ENCODE assay signal across 8 mouse cellular contexts in the genomic region with DNA sequence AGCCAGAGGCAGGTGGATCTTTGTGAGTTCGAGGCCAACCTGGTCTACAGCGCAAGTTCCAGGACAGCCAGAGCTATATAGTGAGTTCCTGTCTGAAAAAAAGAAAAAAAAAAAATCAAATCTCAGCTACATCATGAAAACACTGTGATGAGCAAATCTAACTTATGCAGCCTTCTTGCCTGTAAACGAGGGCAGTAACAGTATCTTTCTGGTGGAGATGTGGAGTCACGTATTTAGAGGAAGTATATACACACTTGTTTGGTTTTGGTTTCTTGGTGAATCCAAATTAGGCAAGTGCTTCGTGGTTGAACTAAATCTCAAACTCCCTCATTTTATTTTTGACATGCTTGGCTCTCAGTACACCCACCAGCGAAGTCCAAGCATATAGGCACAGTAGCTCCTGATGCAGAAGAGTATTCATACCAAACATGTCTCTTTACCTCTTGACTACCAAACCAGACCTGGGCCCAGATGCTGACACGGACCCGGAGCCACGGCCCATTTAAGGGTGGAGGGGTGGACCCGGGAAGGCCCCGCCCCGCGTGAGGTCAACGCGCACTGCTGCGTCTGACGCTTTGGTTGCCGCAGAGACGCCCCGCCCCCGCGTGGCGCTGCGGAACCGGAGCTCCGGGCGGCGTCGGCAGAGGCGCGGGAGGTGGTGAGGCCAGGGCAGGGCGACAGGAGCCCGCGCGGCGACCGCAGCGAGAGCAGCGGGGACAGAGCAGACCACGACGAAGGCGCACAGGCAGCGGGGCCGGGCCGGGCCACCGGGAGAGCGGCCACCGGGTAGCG. TPM values are rescaled to one million over a fixed set of nuclear protein-coding genes. Genes with fewer than 3 reads are reported as not detected.
DNase-seq lines count a peak whose midpoint lies in the region; ATAC-seq lines count a peak whose summit lies in the region.

Pitpna (plus strand) TSS at position 605 of the 792 bp plus-strand sequence.

- intact Hi-C loops in gastrocnemius, postnatal 14 days (cut with DNase I; ENCODE audit: low total_unique reads), result no loop called here
- intact Hi-C loops in left cerebral cortex, postnatal 10 days (cut with DNase I), result no loop called here

- peak; percentile 95 for ATAC-seq in inflammation-experienced regulatory T-cells, adult 6 months
- ATAC-seq in megakaryocyte-erythroid progenitor cell, adult 5-6 weeks (replicated peaks; ENCODE audit: low FRiP score, low TSS enrichment, poor library complexity, severe bottlenecking), result peak; percentile 95

- peak; percentile 90 for DNase-seq in adipocyte (ENCODE audit: low spot score)
- DNase-seq in embryo, embryonic 10 days (ENCODE audit: low spot score), result peak; percentile 96
- peak; percentile 97 for DNase-seq in gastrocnemius, postnatal 14 days
- DNase-seq in left cerebral cortex, postnatal 10 days (ENCODE audit: extremely low spot score in 1 of 2, low spot score in 2 of 2), result peak; percentile 93 to 98
- DNase-seq in right cerebral cortex, postnatal 25 days, result peak; percentile 97
- peak; percentile 93 to 95 for DNase-seq in urinary bladder, postnatal 4 days (ENCODE audit: low spot score in 2 of 2)

RNA-seq across cellular contexts. Expression of gene Pitpna, which starts in this region (rescaled TPM):
- total RNA-seq in gastrocnemius, postnatal 14 days (2021), result 100 to 1,000 TPM; 176 to 185 TPM
- polyA plus RNA-seq in inflammation-experienced regulatory T-cells, adult 6 months (2017; shearing (Covaris generic)), result 10 to 100 TPM; 30.5 to 50.5 (median 40.2) TPM
- total RNA-seq in left cerebral cortex, postnatal 10 days (2021), result 100 to 1,000 TPM; 312 to 326 TPM
- 69.0 and 96.5 TPM in 2 replicates for total RNA-seq in megakaryocyte-erythroid progenitor cell, adult 5-6 weeks (2014; fragmentation: Nextera tagmentation)
- 46.2 and 58.2 TPM in 2 replicates for total RNA-seq in megakaryocyte-erythroid progenitor cell, adult 5-6 weeks (2017)

Comparison
In these comparisons a context has a peak if more than half of its experiments do, and no peak if none do; other contexts are left out.
1. Peak in every context shown above with its lines: DNase-seq and ATAC-seq.